Mouse (Mus musculus): Measurements from ENCODE around the gene Gm6370.

DNA sequence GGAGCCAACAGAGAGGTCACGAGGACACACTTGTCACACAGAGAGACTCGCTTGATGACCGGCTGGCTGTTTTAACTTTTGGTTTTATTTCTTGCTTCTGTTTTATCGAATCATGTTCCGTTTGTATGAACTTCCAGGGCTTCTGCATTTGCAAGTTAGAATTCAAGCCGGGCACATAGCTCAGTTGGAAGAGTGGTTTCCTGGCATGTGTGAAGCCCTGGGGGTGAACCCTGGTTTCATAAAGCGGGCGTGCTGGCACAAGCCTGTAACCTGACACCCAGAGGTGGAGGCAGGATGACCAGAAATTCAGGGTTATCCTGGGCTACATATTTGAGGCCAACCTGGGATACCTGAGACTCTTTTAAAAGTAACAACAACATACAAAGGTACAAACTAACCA is 29.6 kb upstream of the Gm6370 start:
- no peak for TF ChIP-seq CTCF (IDR thresholded peaks at IDR 0.05; ENCODE audit: insufficient read depth, low read depth, low read length)
- no peak for TF ChIP-seq POLR2A (IDR thresholded peaks at IDR 0.05; ENCODE audit: insufficient read depth, low read depth, low read length)

Data from olfactory bulb, adult 2 months (tissue).